Mouse (Mus musculus) lung, adult 2 months (tissue): ENCODE results near the gene Olfr1174-ps. TPM values are rescaled to one million over a fixed set of nuclear protein-coding genes. Genes with fewer than 3 reads are reported as not detected.

Experiments
- DNase-seq: peaks from one replicate; pipeline ENCODE4 v3.0.0; 2022
- H3K4me1 ChIP-seq: fragments of 200-500 bp; 2 replicates; pipeline ENCODE4 v1.6.1; 2011; ENCODE audit warnings: low read length; ENCODE audit not compliant: control insufficient read depth, insufficient read depth
- H3K4me3 ChIP-seq: fragments of 200-500 bp; replicated peaks from 2 replicates; pipeline ENCODE3; 2011; ENCODE audit warnings: low read depth, mild to moderate bottlenecking, control low read depth, low read length; ENCODE audit errors: extremely low read depth
- CTCF ChIP-seq: fragments of 200-500 bp; IDR thresholded peaks from 2 replicates; pipeline ENCODE4 v1.5.1; 2011; ENCODE audit warnings: mild to moderate bottlenecking, low read length, control low read depth; ENCODE audit not compliant: insufficient read depth
- POLR2A ChIP-seq: fragments of 200-500 bp; IDR thresholded peaks from 2 replicates; pipeline ENCODE4 v1.6.1; 2011; ENCODE audit warnings: low read depth, mild to moderate bottlenecking, control low read depth, low read length, borderline replicate concordance; ENCODE audit errors: extremely low read depth
- WGBS: fragments of 180-500 bp; shearing (Covaris S2); methylation state at CpG from one replicate; pipeline ENCODE4 v1.1.7; 2018; 5-methylcytosine and 5-hydroxymethylcytosine counted together
- polyA plus RNA-seq: library from polyadenylated mRNA; depleted of rRNA; stranded (reverse); fragments of >200 nt; gene quantifications from 2 replicates; pipeline ENCODE4 v1.2.3, GENCODE M21; 2012; rRNA removed

The Olfr1174-ps gene
- not detected in 2 replicates for polyA plus RNA-seq

GRCm38 (mm10) chr2:88315035-88315434 is at the start of gene Olfr1174-ps:
Olfr1174-ps (minus strand) TSS chr2:88315135.
- Histone ChIP-seq H3K4me3 (no peak within 1 kb of the TSS), H3K4me1 (no peaks in the 10 kb centered on the region)
- no peak for TF ChIP-seq CTCF
- TF ChIP-seq POLR2A, result no peak
- DNase-seq, result no peak
- 87% methylated on average over 4 of the region's 4 CpGs for WGBS

- H3K4me1 ChIP-seq, result no peaks in the 10 kb centered on the region
- no peak overlapping the region for H3K4me3 ChIP-seq
- TF ChIP-seq POLR2A, result no peak
- no peak for TF ChIP-seq CTCF
- WGBS, result 2% methylated on average over 2 of the region's 2 CpGs
- DNase-seq, result no peak
Measured at GRCm38 (mm10) chr2:88356304-88356703, 41.4 kb upstream of the Olfr1174-ps start.

GRCm38 (mm10) chr2:88346392-88346791 is 31.5 kb upstream of the Olfr1174-ps start, which contains the start of gene Olfr1177-ps:
Olfr1177-ps (minus strand) TSS chr2:88346492.
- H3K4me3 ChIP-seq, result no peak within 1 kb of the TSS
- WGBS, result 75% methylated on average over 1 of the region's 1 CpGs
- DNase-seq, result no peak
- no peak for TF ChIP-seq POLR2A
- TF ChIP-seq CTCF, result no peak
- no peaks in the 10 kb centered on the region for H3K4me1 ChIP-seq

- WGBS, result 45% methylated on average over 1 of the region's 1 CpGs
- TF ChIP-seq POLR2A (no peak), CTCF (no peak)
- no peak for DNase-seq
- Histone ChIP-seq H3K4me1 (no peaks in the 10 kb centered on the region), H3K4me3 (no peak within 1 kb of the TSS)
Measured at GRCm38 (mm10) chr2:88336421-88336820, 21.5 kb upstream of the Olfr1174-ps start, which contains the start of gene Olfr1176. Olfr1176 (plus strand) TSS chr2:88336721.

- WGBS, result 82% methylated on average over 2 of the region's 2 CpGs
- H3K4me3 ChIP-seq, result no peak within 1 kb of the TSS
- TF ChIP-seq CTCF (no peak), POLR2A (no peak)
- no peaks in the 10 kb centered on the region for H3K4me1 ChIP-seq
- DNase-seq, result no peak
Measured at GRCm38 (mm10) chr2:88327115-88327514, 12.2 kb upstream of the Olfr1174-ps start, which contains the start of gene Olfr1175-ps. Olfr1175-ps (minus strand) TSS chr2:88327215.

- H3K4me1 ChIP-seq, result no peaks in the 10 kb centered on the region
- TF ChIP-seq POLR2A (no peak), CTCF (no peak)
- no peak within 1 kb of the TSS for H3K4me3 ChIP-seq
- no peak for DNase-seq
Measured at GRCm38 (mm10) chr2:88279775-88280174, 35.2 kb downstream of the Olfr1174-ps start, which contains the start of gene Olfr1173. Olfr1173 (minus strand) TSS chr2:88279875.

Other genes with a start within 250 kb of the Olfr1174-ps start
- gene Olfr1163, start 243.3 kb downstream of the Olfr1174-ps start, polyA plus RNA-seq, result not detected in 2 replicates
- not detected in 2 replicates for gene Olfr1164, start 221.2 kb downstream of the Olfr1174-ps start, polyA plus RNA-seq
- not detected in 2 replicates for gene Olfr1166, start 186.9 kb downstream of the Olfr1174-ps start, polyA plus RNA-seq
- not detected in 2 replicates for gene Olfr1167, start 159.9 kb downstream of the Olfr1174-ps start, polyA plus RNA-seq
- not detected in 2 replicates for gene Olfr1168, start 133.3 kb downstream of the Olfr1174-ps start, polyA plus RNA-seq
- gene Olfr1170, start 86.8 kb downstream of the Olfr1174-ps start, polyA plus RNA-seq, result not detected in 2 replicates
- gene Olfr1173, start 35.3 kb downstream of the Olfr1174-ps start, polyA plus RNA-seq, result not detected in 2 replicates
- not detected in 2 replicates for gene Olfr1175-ps, start 12.1 kb upstream of the Olfr1174-ps start, polyA plus RNA-seq
- gene Olfr1176, start 21.6 kb upstream of the Olfr1174-ps start, polyA plus RNA-seq, result not detected in 2 replicates
- gene Olfr1177-ps, start 31.4 kb upstream of the Olfr1174-ps start, polyA plus RNA-seq, result not detected in 2 replicates
- gene Olfr1178, start 71.9 kb upstream of the Olfr1174-ps start, polyA plus RNA-seq, result not detected in 2 replicates
- not detected in 2 replicates for gene Olfr1179, start 91.3 kb upstream of the Olfr1174-ps start, polyA plus RNA-seq
- not detected in 2 replicates for gene Olfr1180, start 104.0 kb upstream of the Olfr1174-ps start, polyA plus RNA-seq
- gene Olfr1181, start 111.0 kb upstream of the Olfr1174-ps start, polyA plus RNA-seq, result not detected in 2 replicates
- gene Gm13757, start 134.0 kb upstream of the Olfr1174-ps start, polyA plus RNA-seq, result not detected in 2 replicates
- not detected in 2 replicates for gene Olfr1183, start 139.7 kb upstream of the Olfr1174-ps start, polyA plus RNA-seq
- not detected in 2 replicates for gene Olfr1184, start 168.5 kb upstream of the Olfr1174-ps start, polyA plus RNA-seq
- not detected in 2 replicates for gene Olfr1185-ps1, start 178.2 kb upstream of the Olfr1174-ps start, polyA plus RNA-seq
- not detected in 2 replicates for gene Olfr1186, start 203.4 kb upstream of the Olfr1174-ps start, polyA plus RNA-seq
- gene Olfr1188, start 241.8 kb upstream of the Olfr1174-ps start, polyA plus RNA-seq, result not detected in 2 replicates